Mouse (Mus musculus) lung, postnatal 0 days (tissue): Measurements from ENCODE around the gene Rhot2.

Experiments
- CTCF ChIP-seq: IDR thresholded peaks from 2 replicates; pipeline ENCODE4 v1.5.1; 2016; ENCODE audit warnings: antibody characterized with exemption, mild to moderate bottlenecking
- EP300 ChIP-seq: IDR thresholded peaks from 2 replicates; pipeline ENCODE4 v1.6.1; 2016; ENCODE audit warnings: antibody characterized with exemption, mild to moderate bottlenecking, control low read depth

DNA sequence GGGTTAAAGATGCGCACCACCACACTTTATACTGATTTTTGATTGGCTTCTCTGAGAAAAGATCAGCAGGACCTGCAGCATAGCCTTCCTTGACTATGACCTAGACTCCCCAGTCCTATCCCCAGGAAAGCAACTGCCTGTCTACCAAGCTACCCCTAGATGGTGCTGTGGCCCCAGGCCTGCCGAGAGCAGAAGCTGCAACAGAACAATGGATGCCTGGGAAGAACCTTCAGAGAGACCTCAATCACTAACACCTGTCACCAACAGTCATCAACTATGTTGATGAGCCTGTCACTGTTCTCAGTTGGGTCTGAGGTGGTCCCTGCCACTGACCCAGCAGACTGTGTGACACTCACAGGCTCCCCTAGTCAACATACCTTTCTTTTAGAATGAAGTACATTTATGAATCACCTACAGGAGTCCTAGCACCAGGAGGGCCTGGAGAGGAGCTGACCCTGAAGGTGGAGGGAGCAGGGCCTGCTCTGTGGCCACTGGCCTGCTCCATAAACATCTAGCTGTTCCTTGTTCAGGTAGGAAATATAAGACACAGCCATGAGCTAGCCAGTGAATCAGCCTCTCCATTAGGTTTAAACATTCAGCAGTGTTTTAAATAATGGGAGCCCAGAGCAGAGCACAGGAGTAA, 49.4 kb upstream of the Rhot2 start:
- TF ChIP-seq CTCF, result peak; percentile 98
- TF ChIP-seq EP300, result no peak
